Mouse (Mus musculus) limb, embryonic 14.5 days (tissue): ENCODE measurements at regions not wholly inside any gene's neighbourhood (a gene's known extent, or its start where the extent isn't known, plus 50 kb on each side); places are given as distances from the start of the nearest gene placed in this dataset.
A peak's percentile ranks its signal among the peaks of the same experiment; 100 is the strongest.

Source experiments
- ATAC-seq: fragments of 200-750 bp; cut with Nextera tagmentation; 2 replicates; pipeline ENCODE4 v1.8.0; 2017; ENCODE audit warnings: low read depth, moderate number of reproducible peaks, moderate TSS enrichment; ENCODE audit not compliant: low FRiP score
- DNase-seq: peaks from one replicate; pipeline ENCODE4 v3.0.0-alpha.2; 2015; ENCODE audit warnings: low spot score
- H3K27ac ChIP-seq: fragments of 300-500 bp; sonication (generic); replicated peaks from 2 replicates; pipeline ENCODE4 v1.5.1; 2014; ENCODE audit warnings: low read depth, mild to moderate bottlenecking, low read length, moderate library complexity, mixed read lengths
- H3K27me3 ChIP-seq: fragments of 300-500 bp; sonication (generic); 2 replicates; pipeline ENCODE4 v1.6.1; 2014; ENCODE audit warnings: low read length, mixed read lengths; ENCODE audit not compliant: control insufficient read depth, insufficient read depth
- H3K36me3 ChIP-seq: fragments of 300-500 bp; sonication (generic); 2 replicates; pipeline ENCODE4 v1.6.1; 2014; ENCODE audit warnings: mild to moderate bottlenecking, low read length, moderate library complexity, mixed read lengths; ENCODE audit not compliant: control insufficient read depth, insufficient read depth
- H3K4me1 ChIP-seq: fragments of 300-500 bp; sonication (generic); 2 replicates; pipeline ENCODE4 v1.6.1; 2014; ENCODE audit warnings: antibody characterized with exemption, low read length, mixed read lengths; ENCODE audit not compliant: control insufficient read depth, insufficient read depth
- H3K4me2 ChIP-seq: fragments of 300-500 bp; sonication (generic); replicated peaks from 2 replicates; pipeline ENCODE4 v1.6.1; 2014; ENCODE audit warnings: low read depth, mild to moderate bottlenecking, low read length, moderate library complexity; ENCODE audit not compliant: severe bottlenecking
- H3K4me3 ChIP-seq: fragments of 300-500 bp; sonication (generic); replicated peaks from 2 replicates; pipeline ENCODE4 v1.5.1; 2014; ENCODE audit warnings: low read length
- H3K9ac ChIP-seq: fragments of 300-500 bp; sonication (generic); 2 replicates; pipeline ENCODE4 v1.6.1; 2014; ENCODE audit warnings: mild to moderate bottlenecking, low read depth, low read length, moderate library complexity; ENCODE audit not compliant: severe bottlenecking
- H3K9me3 ChIP-seq: fragments of 300-500 bp; sonication (generic); 2 replicates; pipeline ENCODE4 v1.6.1; 2016; ENCODE audit warnings: low read length; ENCODE audit not compliant: control insufficient read depth
- POLR2A ChIP-seq: fragments of 200-500 bp; IDR thresholded peaks from 2 replicates; pipeline ENCODE4 v1.8.0; 2012; ENCODE audit warnings: inconsistent platforms, mild to moderate bottlenecking, moderate library complexity, borderline replicate concordance; ENCODE audit not compliant: insufficient read depth, insufficient read length; ENCODE audit errors: extremely low read depth
- WGBS: fragments of 180-500 bp; shearing (Covaris S2); extraction: QIAGEN DNeasy Blood & Tissue Kit; methylation state at CpG from one replicate; pipeline ENCODE4 v1.1.7; 2014; 5-methylcytosine and 5-hydroxymethylcytosine counted together

DNA sequence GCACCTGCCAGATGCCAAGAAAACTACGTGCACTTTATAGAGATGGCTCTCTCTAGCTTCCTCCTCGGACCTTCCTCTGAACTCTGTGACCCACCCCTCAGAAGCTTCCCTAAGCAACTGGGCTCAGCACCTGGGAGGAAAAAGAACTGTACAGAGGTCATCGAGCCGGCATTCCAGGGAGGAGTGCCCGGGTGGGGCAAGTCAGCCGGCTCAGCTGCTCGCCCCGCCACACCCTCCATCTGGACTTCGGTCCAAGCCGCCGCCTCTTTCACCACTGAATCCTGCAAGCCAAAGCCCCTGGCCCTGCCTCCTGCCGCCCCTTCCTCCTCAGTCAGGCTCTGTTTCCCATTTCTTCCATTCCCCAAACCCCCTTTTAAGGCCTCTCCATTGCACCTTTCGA, 73.3 kb downstream of the Olfr267 start:
- 13% methylated on average over 11 of the region's 13 CpGs for WGBS
- no peak overlapping the region for H3K27ac ChIP-seq
- no peaks in the 10 kb centered on the region for H3K36me3 ChIP-seq
- H3K4me2 ChIP-seq, result 0 out of 2 replicates have a peak overlapping the region, but pooled peaks have one; percentile 10
- H3K4me3 ChIP-seq, result no peak overlapping the region
- peaks cover 18% of the 10 kb centered on the region for H3K4me1 ChIP-seq
- TF ChIP-seq POLR2A, result no peak
- DNase-seq, result no peak
- H3K27me3 ChIP-seq, result no peaks in the 10 kb centered on the region
- no peak for ATAC-seq
- no peaks in the 10 kb centered on the region; the same call in 1 of the 2 replicates for H3K9me3 ChIP-seq
- H3K9ac ChIP-seq, result no peak overlapping the region

DNA sequence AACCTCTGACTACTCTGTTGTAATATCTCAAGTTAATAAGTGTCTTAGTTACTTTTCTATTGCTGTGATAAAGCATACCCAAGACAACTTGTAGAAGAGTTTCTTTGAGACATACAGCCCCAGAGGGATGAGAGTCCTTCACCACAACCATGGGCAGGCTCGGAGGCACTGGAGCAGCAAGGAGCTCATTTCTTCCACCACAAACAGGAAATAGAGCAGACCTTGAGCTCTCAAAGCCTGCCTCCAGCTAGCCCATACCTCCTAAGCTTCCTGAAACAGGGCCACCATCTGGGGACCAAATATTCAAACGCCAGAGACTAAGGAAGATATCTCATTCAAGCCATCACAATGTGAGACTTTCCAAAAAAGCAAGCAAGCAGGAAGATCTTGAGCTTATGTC, 74.6 kb downstream of the Olfr267 start:
- TF ChIP-seq POLR2A, result no peak
- Histone ChIP-seq H3K4me3 (no peak overlapping the region), H3K4me1 (peaks cover 18% of the 10 kb centered on the region), H3K27me3 (no peaks in the 10 kb centered on the region), H3K9ac (no peak overlapping the region), H3K9me3 (no peaks in the 10 kb centered on the region; the same call in 1 of the 2 replicates), H3K36me3 (no peaks in the 10 kb centered on the region), H3K27ac (no peak overlapping the region), H3K4me2 (no peak overlapping the region)
- DNase-seq (no peak), ATAC-seq (no peak)
- 49% methylated on average over 2 of the region's 2 CpGs for WGBS

DNA sequence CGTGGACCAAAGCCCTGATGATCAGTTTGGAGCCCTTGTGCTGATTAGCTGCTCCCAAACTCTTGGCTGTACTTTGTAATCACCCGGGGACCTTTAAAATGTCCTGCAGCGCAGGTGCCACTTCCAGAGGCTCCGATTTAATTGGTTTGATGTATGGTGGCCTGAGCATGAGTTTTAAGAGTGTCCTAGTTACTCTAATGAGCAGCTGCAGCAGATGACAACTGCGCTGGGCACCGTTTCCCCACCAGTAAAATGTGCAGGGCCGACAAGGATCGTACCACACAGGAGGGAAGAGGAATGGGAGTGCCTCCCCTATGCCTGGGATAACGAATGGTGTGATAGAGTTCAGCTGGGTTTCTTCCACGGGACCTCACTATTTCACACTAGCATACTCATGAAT, 75.3 kb downstream of the Olfr267 start:
- no peak for TF ChIP-seq POLR2A
- no peaks in the 10 kb centered on the region; the same call in 1 of the 2 replicates for H3K9me3 ChIP-seq
- no peaks in the 10 kb centered on the region for H3K27me3 ChIP-seq
- no peaks in the 10 kb centered on the region for H3K36me3 ChIP-seq
- no peak overlapping the region for H3K27ac ChIP-seq
- H3K4me1 ChIP-seq, result peaks cover 18% of the 10 kb centered on the region
- H3K9ac ChIP-seq, result no peak overlapping the region
- no peak overlapping the region; the same call in 1 of the 2 replicates for H3K4me2 ChIP-seq
- H3K4me3 ChIP-seq, result no peak overlapping the region
- DNase-seq (peak; percentile 2), ATAC-seq (no peak)
- 31% methylated on average over 10 of the region's 10 CpGs for WGBS

DNA sequence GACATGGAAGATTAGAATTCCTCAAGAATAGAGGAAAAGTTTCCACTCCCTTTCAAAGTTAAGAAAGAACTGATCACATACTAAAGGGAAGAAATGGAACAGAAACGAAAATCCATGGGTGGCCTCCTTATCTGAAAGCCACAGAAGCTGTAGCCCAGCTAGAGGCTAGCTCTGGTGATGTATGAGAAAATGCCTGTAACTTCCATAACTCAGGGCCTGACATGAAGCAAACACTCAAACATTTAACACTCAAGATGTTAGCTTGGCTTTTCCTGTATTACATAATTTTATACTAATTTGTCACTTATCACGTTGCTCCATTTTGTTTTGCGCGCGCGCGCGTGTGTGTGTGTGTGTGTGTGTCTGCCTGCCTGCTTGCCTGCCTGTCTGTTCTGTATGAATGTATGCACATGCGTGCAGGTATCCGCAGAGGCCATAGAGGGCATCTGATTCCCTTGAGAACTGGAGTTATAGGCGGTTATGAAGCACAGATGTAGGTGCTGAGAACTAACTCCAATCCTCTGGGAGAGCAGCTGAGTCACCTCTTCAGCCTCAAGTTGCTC, 88.2 kb downstream of the Olfr267 start:
- Histone ChIP-seq H3K9me3 (no peaks in the 10 kb centered on the region), H3K27ac (no peak overlapping the region), H3K27me3 (no peaks in the 10 kb centered on the region), H3K4me2 (no peak overlapping the region), H3K9ac (no peak overlapping the region), H3K36me3 (no peaks in the 10 kb centered on the region), H3K4me1 (no peaks in the 10 kb centered on the region), H3K4me3 (no peak overlapping the region)
- no peak for DNase-seq
- TF ChIP-seq POLR2A, result no peak
- no peak for ATAC-seq
- 89% methylated on average over 11 of the region's 11 CpGs for WGBS

DNA sequence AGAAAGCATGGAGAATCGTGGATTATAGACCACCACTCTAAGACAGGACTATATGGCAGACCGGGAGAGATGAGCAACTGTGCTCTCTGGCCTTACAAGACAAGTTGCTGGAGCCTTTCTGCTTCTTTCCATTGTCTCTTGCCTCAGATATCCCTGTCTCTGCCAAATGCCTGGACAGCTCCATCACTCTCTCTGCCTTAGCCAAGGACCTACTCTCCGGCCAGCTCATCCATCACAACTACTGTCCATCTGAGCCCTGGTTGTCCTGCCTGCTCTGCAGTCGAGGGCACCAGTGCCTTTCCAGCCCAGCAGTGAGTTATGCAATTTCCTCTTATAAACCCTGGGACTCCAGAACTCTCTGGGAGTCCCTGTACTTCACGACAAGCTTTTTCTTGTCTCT, 88.7 kb downstream of the Olfr267 start:
- no peak for TF ChIP-seq POLR2A
- no peaks in the 10 kb centered on the region for H3K9me3 ChIP-seq
- no peaks in the 10 kb centered on the region for H3K36me3 ChIP-seq
- no peaks in the 10 kb centered on the region for H3K27me3 ChIP-seq
- no peak for ATAC-seq
- no peak overlapping the region for H3K9ac ChIP-seq
- no peak overlapping the region for H3K4me3 ChIP-seq
- WGBS, result 59% methylated on average over 5 of the region's 5 CpGs
- no peak overlapping the region for H3K27ac ChIP-seq
- no peak overlapping the region for H3K4me2 ChIP-seq
- DNase-seq, result no peak
- H3K4me1 ChIP-seq, result no peaks in the 10 kb centered on the region

DNA sequence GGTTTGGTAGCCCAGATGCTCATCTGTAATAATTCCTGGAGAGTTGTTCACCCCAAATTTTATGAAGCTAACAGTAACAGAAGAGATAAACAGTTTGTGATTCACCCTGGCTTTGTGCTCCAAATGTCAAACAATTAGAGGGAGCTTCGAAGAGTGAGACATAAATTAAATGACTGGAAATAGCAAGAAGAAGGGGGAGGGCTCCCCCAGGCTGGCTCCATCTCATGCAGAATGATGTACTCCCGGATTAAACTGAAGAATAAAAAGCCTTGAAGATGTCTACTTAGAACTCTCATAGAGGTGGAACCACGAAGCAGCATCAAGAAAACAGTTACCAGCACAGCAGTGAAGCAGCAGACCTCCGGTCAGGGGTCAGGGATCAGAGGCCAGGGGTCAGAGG, 90.8 kb downstream of the Olfr267 start:
- no peak for ATAC-seq
- H3K9ac ChIP-seq, result no peak overlapping the region
- H3K36me3 ChIP-seq, result no peaks in the 10 kb centered on the region
- no peaks in the 10 kb centered on the region for H3K4me1 ChIP-seq
- no peaks in the 10 kb centered on the region for H3K9me3 ChIP-seq
- no peak for DNase-seq
- no peak overlapping the region for H3K4me3 ChIP-seq
- no peak overlapping the region for H3K4me2 ChIP-seq
- H3K27ac ChIP-seq, result no peak overlapping the region
- no peak for TF ChIP-seq POLR2A
- 72% methylated on average over 4 of the region's 4 CpGs for WGBS
- no peaks in the 10 kb centered on the region for H3K27me3 ChIP-seq
